Mouse (Mus musculus): ENCODE measurements at regions not wholly inside any gene's neighbourhood (a gene's known extent, or its start where the extent isn't known, plus 50 kb on each side); places are given as distances from the start of the nearest gene placed in this dataset.

GRCm38 (mm10) chr11:90116676-90117663, 70.5 kb upstream of the Gm45716 start:
- no peak overlapping the region for H3K9ac ChIP-seq
- no peak overlapping the region for H3K4me3 ChIP-seq
- no peak overlapping the region for H3K4me2 ChIP-seq
- ATAC-seq (ENCODE audit: insufficient number of reproducible peaks, low FRiP score, low TSS enrichment, low read depth): no peak
- H3K9me3 ChIP-seq: no peaks in the 10 kb centered on the region
- H3K4me1 ChIP-seq: peaks cover 4% of the 10 kb centered on the region; the same call in 1 of the 2 replicates
- no peak overlapping the region for H3K27ac ChIP-seq
- no peaks in the 10 kb centered on the region for H3K27me3 ChIP-seq
- WGBS: 54% methylated on average over 20 of the region's 20 CpGs
- H3K36me3 ChIP-seq: no peaks in the 10 kb centered on the region

GRCm38 (mm10) chr11:90117664-90118295, 69.7 kb upstream of the Gm45716 start:
- ATAC-seq (ENCODE audit: insufficient number of reproducible peaks, low FRiP score, low TSS enrichment, low read depth): no peak
- Histone ChIP-seq H3K27me3 (no peaks in the 10 kb centered on the region), H3K4me2 (no peak overlapping the region), H3K27ac (no peak overlapping the region), H3K4me3 (no peak overlapping the region), H3K9me3 (no peaks in the 10 kb centered on the region), H3K4me1 (peaks cover 4% of the 10 kb centered on the region; the same call in 1 of the 2 replicates), H3K36me3 (no peaks in the 10 kb centered on the region), H3K9ac (no peak overlapping the region)
- WGBS: 58% methylated on average over 5 of the region's 5 CpGs

GRCm38 (mm10) chr11:90121902-90122301, 65.6 kb upstream of the Gm45716 start:
- Histone ChIP-seq H3K4me1 (peaks cover 4% of the 10 kb centered on the region; the same call in 1 of the 2 replicates), H3K27me3 (no peaks in the 10 kb centered on the region), H3K9me3 (no peaks in the 10 kb centered on the region), H3K27ac (no peak overlapping the region), H3K9ac (no peak overlapping the region), H3K4me2 (no peak overlapping the region), H3K4me3 (no peak overlapping the region), H3K36me3 (no peaks in the 10 kb centered on the region)
- ATAC-seq (ENCODE audit: insufficient number of reproducible peaks, low FRiP score, low TSS enrichment, low read depth): no peak
- WGBS: 61% methylated on average over 3 of the region's 3 CpGs

GRCm38 (mm10) chr11:90122709-90123108, 64.8 kb upstream of the Gm45716 start:
- H3K4me1 ChIP-seq: no peaks in the 10 kb centered on the region
- no peak overlapping the region for H3K9ac ChIP-seq
- no peak overlapping the region for H3K4me2 ChIP-seq
- no peaks in the 10 kb centered on the region for H3K9me3 ChIP-seq
- ATAC-seq (ENCODE audit: insufficient number of reproducible peaks, low FRiP score, low TSS enrichment, low read depth): no peak
- no peaks in the 10 kb centered on the region for H3K36me3 ChIP-seq
- H3K27ac ChIP-seq: no peak overlapping the region
- 69% methylated on average over 3 of the region's 3 CpGs for WGBS
- H3K4me3 ChIP-seq: no peak overlapping the region
- H3K27me3 ChIP-seq: no peaks in the 10 kb centered on the region

- H3K4me2 ChIP-seq: no peak overlapping the region
- no peak overlapping the region for H3K9ac ChIP-seq
- 86% methylated on average over 5 of the region's 5 CpGs for WGBS
- no peak overlapping the region for H3K27ac ChIP-seq
- no peaks in the 10 kb centered on the region for H3K27me3 ChIP-seq
- H3K4me1 ChIP-seq: no peaks in the 10 kb centered on the region
- no peak for ATAC-seq (ENCODE audit: insufficient number of reproducible peaks, low FRiP score, low TSS enrichment, low read depth)
- no peaks in the 10 kb centered on the region for H3K9me3 ChIP-seq
- H3K4me3 ChIP-seq: no peak overlapping the region
- no peaks in the 10 kb centered on the region for H3K36me3 ChIP-seq
Observed at GRCm38 (mm10) chr11:90123851-90124250, 63.6 kb upstream of the Gm45716 start.

- no peak overlapping the region for H3K4me2 ChIP-seq
- no peaks in the 10 kb centered on the region for H3K27me3 ChIP-seq
- no peak for ATAC-seq (ENCODE audit: insufficient number of reproducible peaks, low FRiP score, low TSS enrichment, low read depth)
- 80% methylated on average over 4 of the region's 4 CpGs for WGBS
- H3K27ac ChIP-seq: no peak overlapping the region
- no peak overlapping the region for H3K4me3 ChIP-seq
- no peaks in the 10 kb centered on the region for H3K9me3 ChIP-seq
- no peaks in the 10 kb centered on the region for H3K36me3 ChIP-seq
- H3K4me1 ChIP-seq: peaks cover 17% of the 10 kb centered on the region; the same call in 1 of the 2 replicates
- no peak overlapping the region for H3K9ac ChIP-seq
Observed at GRCm38 (mm10) chr11:90126289-90126688, 61.2 kb upstream of the Gm45716 start.

- Histone ChIP-seq H3K4me2 (no peak overlapping the region), H3K9ac (no peak overlapping the region), H3K27ac (no peak overlapping the region), H3K27me3 (no peaks in the 10 kb centered on the region), H3K4me1 (peaks cover 17% of the 10 kb centered on the region; the same call in 1 of the 2 replicates), H3K4me3 (no peak overlapping the region), H3K36me3 (no peaks in the 10 kb centered on the region), H3K9me3 (no peaks in the 10 kb centered on the region)
- 84% methylated on average over 7 of the region's 7 CpGs for WGBS
- no peak for ATAC-seq (ENCODE audit: insufficient number of reproducible peaks, low FRiP score, low TSS enrichment, low read depth)
Observed at GRCm38 (mm10) chr11:90128865-90129415, 58.5 kb upstream of the Gm45716 start.

GRCm38 (mm10) chr11:90129793-90130624, 57.5 kb upstream of the Gm45716 start:
- no peak overlapping the region for H3K9ac ChIP-seq
- no peak overlapping the region for H3K4me3 ChIP-seq
- H3K9me3 ChIP-seq: no peaks in the 10 kb centered on the region
- peak overlapping the region; percentile 59 for H3K27ac ChIP-seq
- peaks cover 17% of the 10 kb centered on the region; the same call in 1 of the 2 replicates for H3K4me1 ChIP-seq
- 18% methylated on average over 12 of the region's 12 CpGs for WGBS
- H3K27me3 ChIP-seq: no peaks in the 10 kb centered on the region
- H3K4me2 ChIP-seq: peak overlapping the region; percentile 22; the same call in 1 of the 2 replicates
- H3K36me3 ChIP-seq: no peaks in the 10 kb centered on the region
- peak; percentile 81 for ATAC-seq (ENCODE audit: insufficient number of reproducible peaks, low FRiP score, low TSS enrichment, low read depth)

GRCm38 (mm10) chr11:90130635-90131034, 56.8 kb upstream of the Gm45716 start:
- 60% methylated on average over 1 of the region's 1 CpGs for WGBS
- no peaks in the 10 kb centered on the region for H3K36me3 ChIP-seq
- H3K9ac ChIP-seq: no peak overlapping the region
- H3K9me3 ChIP-seq: no peaks in the 10 kb centered on the region
- no peaks in the 10 kb centered on the region for H3K27me3 ChIP-seq
- peaks cover 17% of the 10 kb centered on the region; the same call in 1 of the 2 replicates for H3K4me1 ChIP-seq
- no peak overlapping the region for H3K4me2 ChIP-seq
- no peak for ATAC-seq (ENCODE audit: insufficient number of reproducible peaks, low FRiP score, low TSS enrichment, low read depth)
- peak overlapping the region; percentile 59; the same call in 1 of the 2 replicates for H3K27ac ChIP-seq
- H3K4me3 ChIP-seq: no peak overlapping the region

GRCm38 (mm10) chr11:90132579-90132978, 54.9 kb upstream of the Gm45716 start:
- Histone ChIP-seq H3K4me2 (no peak overlapping the region), H3K4me3 (no peak overlapping the region), H3K4me1 (peaks cover 17% of the 10 kb centered on the region; the same call in 1 of the 2 replicates), H3K36me3 (no peaks in the 10 kb centered on the region), H3K9ac (no peak overlapping the region), H3K9me3 (no peaks in the 10 kb centered on the region), H3K27ac (no peak overlapping the region), H3K27me3 (no peaks in the 10 kb centered on the region)
- ATAC-seq (ENCODE audit: insufficient number of reproducible peaks, low FRiP score, low TSS enrichment, low read depth): no peak
- WGBS: 64% methylated on average over 5 of the region's 5 CpGs

GRCm38 (mm10) chr11:90136307-90136706, 51.2 kb upstream of the Gm45716 start:
- Histone ChIP-seq H3K27me3 (no peaks in the 10 kb centered on the region), H3K27ac (no peak overlapping the region), H3K4me2 (no peak overlapping the region), H3K9ac (no peak overlapping the region), H3K4me3 (no peak overlapping the region), H3K36me3 (no peaks in the 10 kb centered on the region), H3K4me1 (no peaks in the 10 kb centered on the region), H3K9me3 (no peaks in the 10 kb centered on the region)
- WGBS: 80% methylated on average over 7 of the region's 7 CpGs
- no peak for ATAC-seq (ENCODE audit: insufficient number of reproducible peaks, low FRiP score, low TSS enrichment, low read depth)

Measured in limb, embryonic 15.5 days (tissue).